Mouse (Mus musculus) limb, embryonic 14.5 days (tissue): Measurements from ENCODE around the gene Cdc37l1. TPM values are rescaled to one million over a fixed set of nuclear protein-coding genes. Genes with fewer than 3 reads are reported as not detected.

ENCODE experiments used
- ATAC-seq: fragments of 200-750 bp; cut with Nextera tagmentation; 2 replicates; pipeline ENCODE4 v1.8.0; 2017; ENCODE audit warnings: low read depth, moderate number of reproducible peaks, moderate TSS enrichment; ENCODE audit not compliant: low FRiP score
- DNase-seq: peaks from one replicate; pipeline ENCODE4 v3.0.0-alpha.2; 2015; ENCODE audit warnings: low spot score
- H3K27ac ChIP-seq: fragments of 300-500 bp; sonication (generic); replicated peaks from 2 replicates; pipeline ENCODE4 v1.5.1; 2014; ENCODE audit warnings: low read depth, mild to moderate bottlenecking, low read length, moderate library complexity, mixed read lengths
- H3K27me3 ChIP-seq: fragments of 300-500 bp; sonication (generic); 2 replicates; pipeline ENCODE4 v1.6.1; 2014; ENCODE audit warnings: low read length, mixed read lengths; ENCODE audit not compliant: control insufficient read depth, insufficient read depth
- H3K36me3 ChIP-seq: fragments of 300-500 bp; sonication (generic); 2 replicates; pipeline ENCODE4 v1.6.1; 2014; ENCODE audit warnings: mild to moderate bottlenecking, low read length, moderate library complexity, mixed read lengths; ENCODE audit not compliant: control insufficient read depth, insufficient read depth
- H3K4me1 ChIP-seq: fragments of 300-500 bp; sonication (generic); 2 replicates; pipeline ENCODE4 v1.6.1; 2014; ENCODE audit warnings: antibody characterized with exemption, low read length, mixed read lengths; ENCODE audit not compliant: control insufficient read depth, insufficient read depth
- H3K4me2 ChIP-seq: fragments of 300-500 bp; sonication (generic); replicated peaks from 2 replicates; pipeline ENCODE4 v1.6.1; 2014; ENCODE audit warnings: low read depth, mild to moderate bottlenecking, low read length, moderate library complexity; ENCODE audit not compliant: severe bottlenecking
- H3K4me3 ChIP-seq: fragments of 300-500 bp; sonication (generic); replicated peaks from 2 replicates; pipeline ENCODE4 v1.5.1; 2014; ENCODE audit warnings: low read length
- H3K9ac ChIP-seq: fragments of 300-500 bp; sonication (generic); 2 replicates; pipeline ENCODE4 v1.6.1; 2014; ENCODE audit warnings: mild to moderate bottlenecking, low read depth, low read length, moderate library complexity; ENCODE audit not compliant: severe bottlenecking
- H3K9me3 ChIP-seq: fragments of 300-500 bp; sonication (generic); 2 replicates; pipeline ENCODE4 v1.6.1; 2016; ENCODE audit warnings: low read length; ENCODE audit not compliant: control insufficient read depth
- POLR2A ChIP-seq: fragments of 200-500 bp; IDR thresholded peaks from 2 replicates; pipeline ENCODE4 v1.8.0; 2012; ENCODE audit warnings: inconsistent platforms, mild to moderate bottlenecking, moderate library complexity, borderline replicate concordance; ENCODE audit not compliant: insufficient read depth, insufficient read length; ENCODE audit errors: extremely low read depth
- WGBS: fragments of 180-500 bp; shearing (Covaris S2); extraction: QIAGEN DNeasy Blood & Tissue Kit; methylation state at CpG from one replicate; pipeline ENCODE4 v1.1.7; 2014; 5-methylcytosine and 5-hydroxymethylcytosine counted together
- polyA plus RNA-seq, 2 experiments: library from polyadenylated mRNA; depleted of rRNA in 1 of 2; stranded (reverse) in 1 of 2; unstranded in 1 of 2; fragments of >200 nt; fragmentation: Nextera tagmentation in 1 of 2; extraction: Ambion mirVana in 1 of 2; gene quantifications; 2 replicates each; pipeline versions ENCODE4 v1.2.1 to v1.2.3; 2012 to 2014

Gene Cdc37l1
- polyA plus RNA-seq, 2 experiments: 35.8 to 39.6 TPM

DNA sequence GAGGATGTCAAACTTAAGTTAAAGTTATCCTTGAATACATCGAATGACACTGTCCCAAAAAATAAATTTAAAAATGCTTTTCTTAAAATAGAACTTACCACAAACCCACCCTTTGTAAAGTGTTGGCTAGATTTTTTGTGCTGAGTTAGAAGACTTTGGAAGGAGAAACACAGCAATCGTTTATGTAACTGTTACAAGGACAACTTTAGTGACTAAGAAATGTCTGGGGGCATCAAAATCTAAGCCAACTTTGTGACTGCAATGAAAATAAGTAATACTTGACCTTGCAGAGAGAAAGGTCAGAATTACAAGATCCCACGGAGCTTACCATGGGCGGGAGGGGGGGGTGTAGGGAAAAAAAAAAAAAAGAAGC, 56.8 kb downstream of the Cdc37l1 start:
- no peaks in the 10 kb centered on the region for H3K36me3 ChIP-seq
- peak overlapping the region; percentile 89 for H3K9ac ChIP-seq
- no peaks in the 10 kb centered on the region for H3K27me3 ChIP-seq
- H3K4me2 ChIP-seq: peak overlapping the region; percentile 56
- peak overlapping the region; percentile 83 for H3K27ac ChIP-seq
- no peak for DNase-seq
- TF ChIP-seq POLR2A: no peak
- H3K4me1 ChIP-seq: peaks cover 16% of the 10 kb centered on the region
- 30% methylated on average over 4 of the region's 4 CpGs for WGBS
- H3K4me3 ChIP-seq: peak overlapping the region; percentile 80
- H3K9me3 ChIP-seq: no peaks in the 10 kb centered on the region
- ATAC-seq: no peak

DNA sequence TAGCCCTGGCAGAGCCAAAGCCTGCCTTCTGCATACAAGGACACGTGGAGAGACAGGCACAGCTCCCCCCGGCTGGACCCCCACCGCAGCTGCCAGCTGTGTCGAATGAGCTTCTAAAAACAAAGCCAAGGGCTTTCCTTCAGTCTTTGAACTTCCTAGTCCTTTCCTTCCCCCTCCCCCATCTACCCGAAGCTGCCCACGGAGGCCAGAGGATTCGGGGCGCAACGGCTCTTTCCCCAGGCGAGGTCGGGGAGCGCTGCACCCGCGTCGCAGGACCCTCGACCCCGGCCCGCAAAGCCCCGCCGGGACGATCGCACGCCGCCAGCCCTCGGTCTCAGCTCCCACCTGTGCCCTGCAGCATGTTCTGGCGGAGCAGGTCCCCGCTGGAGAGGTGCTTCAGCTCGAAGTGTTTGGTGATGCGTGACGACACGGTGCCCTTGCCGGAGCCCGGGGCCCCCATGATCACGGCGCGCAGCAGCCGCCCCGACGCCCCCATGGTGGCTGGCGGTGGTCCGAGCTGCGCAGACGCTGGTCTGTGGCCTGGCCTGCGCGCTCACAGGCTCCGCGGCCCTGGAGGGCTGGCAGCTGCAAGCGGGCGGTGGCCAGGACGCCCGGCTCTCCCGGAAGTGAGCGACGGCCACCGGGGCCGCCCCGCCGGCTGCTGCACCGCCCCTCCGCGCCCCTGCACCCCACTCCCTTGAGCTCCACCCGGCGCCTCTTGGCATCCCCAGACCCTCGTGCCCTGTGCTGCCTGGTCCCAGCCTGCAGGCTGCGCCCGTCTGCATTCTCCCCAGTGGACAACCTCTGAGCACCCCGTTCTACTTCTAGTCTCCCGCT, 57.4 kb downstream of the Cdc37l1 start, which contains the start of gene Ak3:
TSS of gene Ak3 (minus strand) at position 628 of the 837 bp plus-strand sequence.
- DNase-seq (peak; percentile 61), ATAC-seq (peak; percentile 82)
- Histone ChIP-seq H3K9me3 (no peaks in the 10 kb centered on the region), H3K9ac (peak within 1 kb of the TSS; percentile 89), H3K4me3 (peak within 1 kb of the TSS; percentile 80), H3K36me3 (no peaks in the 10 kb centered on the region), H3K4me1 (peaks cover 16% of the 10 kb centered on the region), H3K27me3 (no peaks in the 10 kb centered on the region), H3K27ac (peak within 1 kb of the TSS; percentile 83), H3K4me2 (peak within 1 kb of the TSS; percentile 56)
- 1% methylated on average over 44 of the region's 68 CpGs for WGBS
- TF ChIP-seq POLR2A: peak; percentile 35; the same call in 1 of the 2 replicates

DNA sequence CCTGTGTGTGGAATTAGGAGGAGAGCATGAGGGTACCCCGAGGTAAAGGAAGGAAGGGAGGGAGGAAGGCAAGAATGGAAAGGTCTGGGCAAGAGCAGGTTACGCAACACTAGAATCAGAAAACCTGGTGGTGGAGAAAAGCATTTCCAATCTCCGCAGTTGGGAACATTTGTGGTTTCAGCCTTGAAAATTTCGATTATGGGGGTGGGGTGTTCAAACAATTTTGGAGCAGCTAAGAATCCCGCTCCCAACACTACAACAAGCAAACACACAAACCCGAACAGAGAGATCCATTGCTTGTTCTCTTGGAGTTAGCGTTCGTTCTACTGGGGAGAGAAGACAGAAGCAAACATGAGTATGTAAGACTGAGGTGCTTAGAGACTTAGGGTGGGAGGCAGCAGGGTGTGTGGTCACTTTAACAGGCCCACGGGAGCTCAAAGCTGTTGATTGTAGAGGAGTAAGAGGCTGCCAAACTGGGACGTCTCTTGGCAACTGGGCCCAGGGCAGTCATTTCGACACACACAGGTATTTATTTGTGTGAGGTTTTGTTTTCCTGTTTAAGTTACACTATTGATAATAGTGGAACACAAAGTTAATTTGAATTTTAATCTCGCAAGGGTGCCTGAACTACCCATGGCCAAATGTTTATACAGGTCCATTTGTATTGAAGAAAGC, 59.4 kb downstream of the Cdc37l1 start:
- Histone ChIP-seq H3K9me3 (no peaks in the 10 kb centered on the region), H3K9ac (no peak overlapping the region), H3K4me3 (no peak overlapping the region), H3K36me3 (no peaks in the 10 kb centered on the region), H3K27me3 (no peaks in the 10 kb centered on the region), H3K4me1 (peaks cover 16% of the 10 kb centered on the region), H3K4me2 (no peak overlapping the region), H3K27ac (no peak overlapping the region)
- TF ChIP-seq POLR2A: no peak
- 76% methylated on average over 12 of the region's 12 CpGs for WGBS
- DNase-seq (no peak), ATAC-seq (no peak)

DNA sequence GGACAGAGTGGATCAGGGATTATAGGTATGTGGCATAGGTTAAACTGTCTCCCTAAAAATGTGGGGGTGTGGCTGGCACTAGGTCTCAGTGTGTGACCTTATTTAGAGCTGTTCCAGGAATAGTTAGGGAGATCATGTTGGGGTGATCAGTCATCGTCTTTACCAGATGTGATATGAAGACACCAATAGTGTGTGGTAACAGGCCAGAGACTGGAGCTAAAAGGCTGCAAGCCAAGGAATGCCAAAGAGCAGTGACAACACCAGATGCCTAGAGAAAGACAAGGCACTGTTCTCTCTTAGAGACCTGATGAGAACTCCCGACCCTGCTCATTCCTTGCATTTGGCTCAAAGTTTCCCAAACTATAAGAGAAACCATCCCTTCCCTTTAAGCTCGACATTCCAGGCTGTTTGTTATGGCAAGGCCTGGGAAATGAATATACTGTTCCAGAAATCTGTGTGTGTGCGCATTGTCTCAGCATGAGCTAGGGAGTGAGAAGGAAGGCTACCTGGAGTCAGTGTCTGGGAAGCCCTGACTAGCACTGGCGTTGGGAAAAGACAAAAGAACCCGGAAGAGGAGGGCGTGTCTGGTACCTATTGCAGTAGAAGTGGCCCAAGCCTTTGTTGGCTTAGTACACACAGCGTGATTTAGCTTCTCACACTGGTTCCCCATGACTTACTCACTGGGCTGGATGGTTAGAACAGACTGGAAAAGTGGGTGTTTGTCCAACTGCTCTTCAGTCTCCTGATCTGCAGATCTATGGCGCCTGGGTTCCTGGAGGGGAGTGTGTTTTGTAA, 60.2 kb downstream of the Cdc37l1 start:
- TF ChIP-seq POLR2A: no peak
- H3K36me3 ChIP-seq: no peaks in the 10 kb centered on the region
- WGBS: 80% methylated on average over 9 of the region's 9 CpGs
- no peak overlapping the region for H3K4me3 ChIP-seq
- H3K9me3 ChIP-seq: no peaks in the 10 kb centered on the region
- ATAC-seq (no peak), DNase-seq (no peak)
- peaks cover 16% of the 10 kb centered on the region for H3K4me1 ChIP-seq
- H3K27me3 ChIP-seq: no peaks in the 10 kb centered on the region
- no peak overlapping the region for H3K27ac ChIP-seq
- no peak overlapping the region for H3K4me2 ChIP-seq
- H3K9ac ChIP-seq: no peak overlapping the region

DNA sequence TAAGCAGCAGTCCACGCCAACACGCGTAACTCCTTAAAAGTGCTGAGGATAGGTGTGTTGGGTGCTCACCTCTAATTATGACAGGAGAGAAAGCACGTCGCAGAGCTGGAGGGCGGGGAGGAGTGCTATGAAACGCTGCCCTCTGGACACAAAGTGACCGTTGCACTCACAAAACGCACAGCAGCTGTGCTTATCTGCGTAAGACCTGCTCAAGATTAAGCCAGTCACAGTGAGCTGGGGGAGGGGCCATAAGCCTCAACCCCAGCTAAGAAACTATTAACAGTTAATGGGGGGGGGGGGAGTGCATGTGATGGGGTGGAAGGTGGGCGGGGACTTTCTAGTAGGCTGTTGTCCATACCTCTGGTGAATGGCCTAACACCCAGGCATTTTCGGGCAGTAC, 62.6 kb downstream of the Cdc37l1 start:
- WGBS: 92% methylated on average over 12 of the region's 12 CpGs

More for the DNA sequence above, 62.6 kb downstream of the Cdc37l1 start:
- Histone ChIP-seq H3K4me1 (no peaks in the 10 kb centered on the region), H3K27ac (no peak overlapping the region), H3K4me2 (no peak overlapping the region), H3K36me3 (no peaks in the 10 kb centered on the region), H3K9ac (no peak overlapping the region), H3K4me3 (no peak overlapping the region), H3K9me3 (no peaks in the 10 kb centered on the region), H3K27me3 (no peaks in the 10 kb centered on the region)
- TF ChIP-seq POLR2A: no peak
- ATAC-seq (no peak), DNase-seq (no peak)
